Mouse (Mus musculus) naive thymus-derived CD4-positive, alpha-beta T cell, adult 2 months (primary cell): Measurements from ENCODE around the gene 4933414I15Rik.
A peak's percentile ranks its signal among the peaks of the same experiment; 100 is the strongest.

Experiments
- DNase-seq: peaks from one replicate; pipeline ENCODE4 v3.0.0-alpha.2; 2011; ENCODE audit warnings: low read depth

4933414I15Rik gene

GRCm38 (mm10) chr11:50943506-50943905 lies at the start of gene 4933414I15Rik:
Gene 4933414I15Rik (minus strand): TSS chr11:50943765.
- DNase-seq, result no peak

DNA sequence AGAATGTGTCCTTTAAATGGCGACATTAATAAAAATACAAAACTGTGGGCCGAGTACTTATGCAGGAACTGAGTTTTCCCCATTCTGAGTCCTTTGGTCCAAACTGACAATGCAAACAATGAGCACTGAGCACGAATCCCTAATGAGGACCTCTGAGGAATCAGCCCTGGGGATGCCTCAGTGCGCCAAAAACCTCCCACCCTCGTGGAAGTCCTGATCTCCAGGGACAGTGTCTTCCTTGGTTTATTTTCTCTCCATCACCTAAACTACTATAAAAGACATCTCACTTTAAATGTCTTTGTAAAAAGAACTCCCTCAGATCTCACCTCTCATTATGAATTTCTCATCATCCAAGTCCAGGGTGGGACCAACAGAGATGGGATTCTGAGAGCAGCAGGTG lies 38.1 kb upstream of the 4933414I15Rik start, which contains the start of gene Olfr1377:
Gene Olfr1377 (plus strand): TSS at position 301 of the 400 bp plus-strand sequence.
- DNase-seq, result no peak

DNA sequence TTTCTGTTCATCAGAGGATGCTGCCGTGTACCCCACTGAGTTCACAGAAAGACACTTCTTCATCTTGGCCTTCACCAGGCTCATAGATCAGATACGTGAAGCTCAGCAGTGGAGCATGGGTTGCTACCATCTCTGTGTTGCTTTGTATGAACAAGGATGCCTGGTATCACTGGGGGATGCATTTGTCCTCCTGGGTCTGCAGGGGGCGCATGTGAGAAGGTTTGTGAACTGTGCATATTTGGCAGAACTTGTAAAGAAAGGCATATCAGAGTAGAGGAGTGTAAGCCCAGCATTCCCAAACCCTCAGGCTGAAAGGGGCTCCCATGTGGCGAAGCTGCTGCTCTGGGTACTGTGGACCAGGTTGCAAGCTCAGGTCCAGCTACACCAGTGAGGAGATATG lies 33.7 kb upstream of the 4933414I15Rik start:
- no peak for DNase-seq

DNA sequence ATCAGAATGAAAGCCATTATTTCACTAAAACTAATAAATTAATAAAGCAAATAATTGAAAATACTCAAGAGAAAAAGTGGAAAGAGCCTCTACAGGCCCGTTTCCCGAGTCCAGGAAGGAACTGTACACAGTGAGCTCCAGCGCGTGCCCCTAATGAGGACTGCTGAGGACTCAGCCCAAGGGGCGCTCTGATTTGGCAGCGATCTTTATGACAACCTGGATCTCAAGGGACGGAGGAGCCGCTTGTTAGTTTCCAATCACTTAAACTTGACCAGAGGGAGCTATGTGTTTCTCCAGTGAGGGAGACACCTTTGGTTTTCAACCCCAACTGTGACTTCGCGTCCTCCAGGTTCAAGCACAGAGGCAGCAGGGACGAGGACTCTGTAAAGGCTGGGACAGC lies 22.7 kb upstream of the 4933414I15Rik start, which contains the start of gene Olfr1378:
Gene Olfr1378 (plus strand): TSS at position 301 of the 400 bp plus-strand sequence.
- DNase-seq, result no peak

GRCm38 (mm10) chr11:50964886-50965285 lies 21.3 kb upstream of the 4933414I15Rik start:
- no peak for DNase-seq

GRCm38 (mm10) chr11:50953665-50954064 lies 10.1 kb upstream of the 4933414I15Rik start, which contains the start of gene Prop1:
Gene Prop1 (minus strand): TSS chr11:50953765.
- no peak for DNase-seq

- DNase-seq, result peak; percentile 39
Observed at GRCm38 (mm10) chr11:50952290-50952689, 8.7 kb upstream of the 4933414I15Rik start.

- DNase-seq, result no peak
Observed at GRCm38 (mm10) chr11:50942386-50942785, 1.2 kb downstream of the 4933414I15Rik start.

- DNase-seq, result peak; percentile 64
Observed at GRCm38 (mm10) chr11:50939621-50940366, 3.8 kb downstream of the 4933414I15Rik start.

GRCm38 (mm10) chr11:50938435-50938834 lies 5.1 kb downstream of the 4933414I15Rik start:
- no peak for DNase-seq

- no peak for DNase-seq
Observed at GRCm38 (mm10) chr11:50932040-50932439, 11.5 kb downstream of the 4933414I15Rik start.

DNA sequence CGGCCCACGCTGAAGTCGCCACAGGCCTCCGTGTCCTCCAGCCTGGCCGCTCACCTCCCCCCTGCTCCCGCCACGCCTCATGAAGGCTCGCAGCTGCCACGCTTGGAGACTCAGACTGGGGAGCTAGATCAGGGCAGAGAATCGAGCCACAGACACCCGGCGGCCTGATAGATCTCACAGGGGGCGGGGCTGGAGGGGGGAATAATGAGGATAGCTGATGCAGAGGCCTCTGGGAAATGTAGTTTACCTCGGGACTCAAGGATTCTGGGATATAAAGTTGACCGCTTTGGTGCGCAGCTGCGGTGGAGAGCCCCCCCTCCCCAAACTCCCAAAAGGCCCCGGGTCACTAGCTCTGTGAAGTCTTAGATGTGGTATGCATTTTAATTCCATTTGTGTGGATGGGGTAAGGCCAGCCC lies 12.1 kb downstream of the 4933414I15Rik start, which contains the start of gene Zfp354b:
Gene Zfp354b (minus strand): TSS at position 183 of the 416 bp plus-strand sequence.
- peak; percentile 35 for DNase-seq

DNA sequence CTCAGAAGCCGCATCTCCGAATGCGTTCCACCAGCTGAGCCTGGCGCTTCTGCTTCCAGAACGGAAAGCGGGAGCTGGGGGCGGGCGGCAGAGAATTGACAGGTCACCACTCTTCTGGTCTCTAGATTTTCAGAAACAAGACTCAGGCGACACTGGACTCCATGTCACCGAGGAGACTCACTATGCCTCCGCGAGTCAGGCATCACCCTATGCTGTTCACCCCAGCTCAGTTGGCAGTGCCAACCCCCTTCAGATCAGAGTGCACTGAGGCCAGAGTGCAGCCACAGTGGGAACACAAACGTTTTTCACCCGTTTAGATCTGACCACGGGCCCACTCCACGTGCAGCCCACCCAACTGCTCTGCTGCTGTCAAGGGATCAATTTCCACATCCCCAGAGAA lies 12.5 kb downstream of the 4933414I15Rik start:
- peak; percentile 4 for DNase-seq

GRCm38 (mm10) chr11:50930469-50931014 lies 13.0 kb downstream of the 4933414I15Rik start:
- no peak for DNase-seq

- peak; percentile 92 for DNase-seq
Observed at GRCm38 (mm10) chr11:50915671-50916320, 27.8 kb downstream of the 4933414I15Rik start, which contains the start of gene Zfp2. Gene Zfp2 (minus strand): TSS chr11:50916165.

- DNase-seq, result no peak
Observed at GRCm38 (mm10) chr11:50914461-50914860, 29.1 kb downstream of the 4933414I15Rik start.

DNA sequence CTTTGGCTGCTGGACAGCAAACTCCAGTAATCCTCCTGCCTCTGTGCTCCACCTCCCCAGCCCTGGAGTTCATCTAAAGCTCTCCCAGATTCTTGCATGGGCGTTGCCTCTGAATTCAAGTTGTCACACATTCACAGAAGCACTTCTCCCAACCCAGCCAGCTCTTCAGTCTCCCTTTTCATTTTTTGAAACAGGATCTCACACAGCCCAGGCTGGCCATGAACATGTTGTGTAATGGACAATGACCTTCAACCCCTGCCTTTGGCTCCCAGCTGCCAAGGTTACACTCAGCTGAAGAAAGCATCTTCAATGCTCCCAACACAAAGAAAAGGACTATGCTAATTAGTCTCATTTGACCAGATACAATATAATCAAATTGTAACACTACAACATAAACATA lies 30.3 kb downstream of the 4933414I15Rik start:
- no peak for DNase-seq

DNA sequence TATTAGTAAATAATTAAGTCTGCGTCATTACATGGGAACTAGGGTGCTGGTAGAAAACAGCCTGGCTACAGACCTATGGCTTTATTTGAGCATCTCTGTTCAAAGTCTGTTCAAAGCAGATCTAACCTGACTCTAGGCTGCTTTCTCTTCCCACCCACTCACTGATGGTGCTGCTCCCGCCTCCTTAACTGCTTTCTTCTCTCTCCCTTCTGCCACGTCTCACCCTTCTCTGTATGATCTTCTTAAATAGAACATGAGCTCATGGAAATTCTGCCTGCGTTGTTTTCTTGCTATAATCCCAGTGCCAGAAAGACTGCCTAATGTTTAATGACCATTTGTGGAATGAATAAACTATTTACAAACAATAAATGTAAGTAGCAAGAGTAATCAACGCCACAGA lies 35.4 kb downstream of the 4933414I15Rik start:
- DNase-seq, result no peak

DNA sequence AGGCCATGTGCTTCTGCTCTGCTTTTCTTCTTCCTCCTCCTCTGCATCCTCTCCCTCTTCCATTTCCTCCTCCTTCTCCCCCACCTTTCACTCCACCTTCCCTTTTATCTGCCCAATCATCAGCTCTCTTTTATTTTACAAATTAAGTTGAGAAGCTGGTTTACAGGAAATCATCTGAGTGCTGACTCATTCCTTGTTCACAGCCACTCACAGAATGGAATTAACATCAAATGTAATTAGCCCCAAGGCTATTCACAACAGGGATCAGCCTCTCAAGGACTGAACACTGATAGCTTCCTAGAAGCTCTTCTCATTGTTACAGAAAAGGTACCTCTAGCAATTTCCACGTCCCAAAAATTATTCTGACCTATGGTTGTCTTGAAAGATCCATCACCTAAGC lies 46.2 kb downstream of the 4933414I15Rik start:
- DNase-seq, result no peak

DNA sequence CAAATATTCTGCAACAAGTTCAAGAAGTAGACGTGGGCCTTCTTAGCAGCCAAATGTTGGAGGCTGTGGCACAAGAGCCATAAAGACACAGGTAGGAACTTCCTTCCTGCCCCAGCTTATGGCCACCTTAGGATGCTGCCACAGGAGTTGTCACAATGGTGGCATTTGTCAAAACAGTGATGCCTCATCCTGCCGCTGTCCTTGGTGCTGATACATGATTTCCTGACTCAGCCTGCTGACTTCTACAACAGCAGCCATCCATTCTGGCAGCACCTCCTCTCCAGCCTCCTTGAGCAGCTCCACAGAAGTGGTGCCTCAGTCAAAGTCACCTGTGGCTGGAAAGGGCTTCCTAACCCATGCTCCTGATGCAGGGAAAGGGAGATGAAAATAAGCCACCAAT lies 51.1 kb downstream of the 4933414I15Rik start:
- DNase-seq, result no peak
